Mouse (Mus musculus) kidney, embryonic 14.5 days (tissue): ENCODE results near the gene Ppp3ca. TPM values are rescaled to one million over a fixed set of nuclear protein-coding genes. Genes with fewer than 3 reads are reported as not detected.

ENCODE experiments used
- ATAC-seq: fragments of 200-750 bp; cut with Nextera tagmentation; 2 replicates; pipeline ENCODE4 v1.8.0; 2017; ENCODE audit warnings: moderate number of reproducible peaks, mild to moderate bottlenecking, moderate TSS enrichment, moderate library complexity; ENCODE audit not compliant: low FRiP score, low TSS enrichment
- H3K27ac ChIP-seq: fragments of 300-500 bp; sonication (generic); 2 replicates; pipeline ENCODE4 v1.5.1; 2014; ENCODE audit warnings: low read depth, mild to moderate bottlenecking, low read length, moderate library complexity, mixed read lengths
- H3K27me3 ChIP-seq: fragments of 300-500 bp; sonication (generic); 2 replicates; pipeline ENCODE4 v1.6.1; 2014; ENCODE audit warnings: mild to moderate bottlenecking, low read length; ENCODE audit not compliant: control insufficient read depth, insufficient read depth
- H3K36me3 ChIP-seq: fragments of 300-500 bp; sonication (generic); 2 replicates; pipeline ENCODE4 v1.6.1; 2014; ENCODE audit warnings: low read length, mixed read lengths; ENCODE audit not compliant: control insufficient read depth, insufficient read depth
- H3K4me1 ChIP-seq: fragments of 300-500 bp; sonication (generic); 2 replicates; pipeline ENCODE4 v1.6.1; 2014; ENCODE audit warnings: low read length, mixed read lengths; ENCODE audit not compliant: control insufficient read depth, insufficient read depth
- H3K4me2 ChIP-seq: fragments of 300-500 bp; sonication (generic); replicated peaks from 2 replicates; pipeline ENCODE4 v1.6.1; 2014; ENCODE audit warnings: low read depth, mild to moderate bottlenecking, low read length
- H3K4me3 ChIP-seq: fragments of 300-500 bp; sonication (generic); 2 replicates; pipeline ENCODE4 v1.5.1; 2014; ENCODE audit warnings: mild to moderate bottlenecking, low read length
- H3K9ac ChIP-seq: fragments of 300-500 bp; sonication (generic); 2 replicates; pipeline ENCODE4 v1.6.1; 2014; ENCODE audit warnings: low read depth, mild to moderate bottlenecking, low read length, moderate library complexity
- H3K9me3 ChIP-seq: fragments of 300-500 bp; sonication (generic); 2 replicates; pipeline ENCODE4 v1.6.1; 2016; ENCODE audit warnings: low read length; ENCODE audit not compliant: control insufficient read depth
- WGBS: fragments of 180-500 bp; shearing (Covaris S2); extraction: QIAGEN DNeasy Blood & Tissue Kit; methylation state at CpG from one replicate; pipeline ENCODE4 v1.1.7; 2014; 5-methylcytosine and 5-hydroxymethylcytosine counted together
- polyA plus RNA-seq: library from polyadenylated mRNA; unstranded; fragments of >200 nt; fragmentation: Nextera tagmentation; extraction: Ambion mirVana; gene quantifications from 2 replicates; pipeline ENCODE4 v1.2.1, GENCODE M21; 2014

Ppp3ca gene
- polyA plus RNA-seq, 1 experiment from 2014 or later: 76.7 TPM

DNA sequence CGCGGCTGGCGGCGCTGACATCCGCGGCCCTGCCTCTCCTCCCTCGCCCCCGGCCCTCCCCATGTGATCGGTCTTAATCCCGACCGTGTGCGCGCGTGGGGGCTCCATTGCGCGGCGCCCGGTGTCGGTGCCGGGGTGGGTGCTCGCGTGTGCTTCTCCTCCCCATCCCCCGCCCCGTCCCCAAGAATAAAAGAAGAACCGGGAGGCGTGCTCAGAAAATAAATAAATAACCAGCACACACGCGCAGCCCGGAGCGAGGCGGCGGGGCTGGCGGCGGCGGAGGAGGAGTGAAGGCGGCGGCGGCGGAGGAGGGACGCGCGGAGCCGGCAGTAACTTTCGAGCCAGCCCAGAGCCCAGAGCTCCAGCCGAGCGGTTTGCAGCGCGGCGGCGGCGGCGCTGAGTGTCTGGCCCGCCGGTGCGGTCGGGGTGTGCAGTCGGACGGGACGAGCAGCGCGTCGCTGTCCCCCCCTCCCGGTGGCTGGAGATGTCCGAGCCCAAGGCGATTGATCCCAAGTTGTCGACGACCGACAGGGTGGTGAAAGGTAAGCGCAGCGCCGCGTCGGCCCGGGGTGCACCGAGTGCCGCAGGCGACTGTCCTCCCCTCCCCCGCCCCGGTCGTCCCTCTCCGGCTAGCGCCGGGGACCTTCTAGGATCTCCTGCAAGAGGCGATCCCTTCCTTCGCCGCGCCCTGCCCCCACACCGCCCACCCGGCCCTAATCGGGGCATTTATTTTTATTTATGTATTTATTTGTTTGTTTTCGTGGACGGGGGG lies 622 bp downstream of the Ppp3ca start:
- Histone ChIP-seq H3K9ac (peak overlapping the region; percentile 89), H3K27ac (peak overlapping the region; percentile 92), H3K9me3 (no peaks in the 10 kb centered on the region), H3K36me3 (no peaks in the 10 kb centered on the region), H3K4me1 (peaks cover 3% of the 10 kb centered on the region), H3K27me3 (no peaks in the 10 kb centered on the region), H3K4me2 (peak overlapping the region; percentile 72), H3K4me3 (peak overlapping the region; percentile 88)
- ATAC-seq: peak; percentile 40
- under 1% methylated on average over 74 of the region's 92 CpGs for WGBS

DNA sequence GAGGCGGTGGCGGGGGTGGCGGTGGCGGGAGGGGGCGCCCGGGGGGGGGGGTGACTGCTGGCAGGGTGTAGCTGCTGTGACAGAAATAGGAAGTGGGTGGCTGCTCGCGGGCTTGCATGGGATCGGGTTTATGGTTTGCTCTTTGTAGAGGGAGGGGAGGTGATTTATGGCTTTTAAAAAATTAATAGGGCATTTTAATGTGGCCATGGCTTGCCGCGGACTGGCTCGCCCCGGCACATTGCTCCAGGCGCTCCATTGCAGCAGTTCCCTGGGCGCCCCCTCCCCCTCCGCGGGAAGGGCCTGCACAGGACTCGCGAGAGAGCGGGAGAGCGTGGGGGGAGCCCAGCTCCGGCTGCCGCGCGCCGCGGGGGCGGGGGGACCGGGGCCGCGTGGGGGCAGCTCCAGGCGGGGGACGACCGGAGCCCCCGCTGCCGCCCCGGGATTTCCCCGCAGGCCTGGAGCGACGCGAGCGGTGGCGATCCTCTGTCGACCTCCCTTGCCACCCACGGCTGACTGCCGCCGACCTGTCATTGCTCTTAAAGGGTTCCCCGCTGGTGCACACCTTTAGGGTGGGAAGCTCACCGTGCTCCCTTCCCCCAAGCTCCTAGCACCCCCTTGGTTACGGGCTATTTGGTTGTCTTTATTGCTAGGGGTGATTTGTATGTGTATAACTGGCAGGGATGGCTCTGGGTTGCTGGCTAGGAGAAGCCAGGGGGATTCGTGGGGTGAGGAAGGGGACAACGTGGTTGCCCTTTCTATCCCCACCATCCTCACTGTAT lies 1.4 kb downstream of the Ppp3ca start:
- Histone ChIP-seq H3K9ac (peak overlapping the region; percentile 89), H3K36me3 (no peaks in the 10 kb centered on the region), H3K4me1 (peaks cover 3% of the 10 kb centered on the region), H3K27me3 (no peaks in the 10 kb centered on the region), H3K4me2 (peak overlapping the region; percentile 72), H3K27ac (peak overlapping the region; percentile 92), H3K9me3 (no peaks in the 10 kb centered on the region), H3K4me3 (peak overlapping the region; percentile 88)
- WGBS: 2% methylated on average over 32 of the region's 52 CpGs
- ATAC-seq: peak; percentile 62

DNA sequence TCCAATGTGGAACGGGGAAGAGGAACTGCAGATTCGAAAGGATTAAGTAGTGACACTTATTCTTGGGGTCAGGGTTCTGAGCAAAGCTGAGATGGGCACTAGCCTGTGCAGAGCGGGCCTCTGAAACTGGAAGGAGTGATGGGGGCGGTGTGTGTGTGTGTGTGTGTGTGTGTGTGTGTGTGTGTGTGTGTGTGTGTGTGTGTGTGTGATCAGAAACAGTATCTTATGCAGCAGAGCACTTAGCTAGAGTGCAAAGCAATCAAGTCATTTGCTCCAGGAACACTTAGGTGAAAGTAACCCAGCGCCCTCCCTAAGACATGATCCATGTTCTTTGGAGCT lies 2.0 kb downstream of the Ppp3ca start:
- Histone ChIP-seq H3K27ac (0 out of 2 replicates have a peak overlapping the region, but pooled peaks have one; percentile 92), H3K4me3 (peak overlapping the region; percentile 88), H3K36me3 (no peaks in the 10 kb centered on the region), H3K9me3 (no peaks in the 10 kb centered on the region), H3K9ac (peak overlapping the region; percentile 89), H3K27me3 (no peaks in the 10 kb centered on the region), H3K4me2 (peak overlapping the region; percentile 72), H3K4me1 (peaks cover 3% of the 10 kb centered on the region)
- no peak for ATAC-seq
- 6% methylated on average over 5 of the region's 5 CpGs for WGBS

DNA sequence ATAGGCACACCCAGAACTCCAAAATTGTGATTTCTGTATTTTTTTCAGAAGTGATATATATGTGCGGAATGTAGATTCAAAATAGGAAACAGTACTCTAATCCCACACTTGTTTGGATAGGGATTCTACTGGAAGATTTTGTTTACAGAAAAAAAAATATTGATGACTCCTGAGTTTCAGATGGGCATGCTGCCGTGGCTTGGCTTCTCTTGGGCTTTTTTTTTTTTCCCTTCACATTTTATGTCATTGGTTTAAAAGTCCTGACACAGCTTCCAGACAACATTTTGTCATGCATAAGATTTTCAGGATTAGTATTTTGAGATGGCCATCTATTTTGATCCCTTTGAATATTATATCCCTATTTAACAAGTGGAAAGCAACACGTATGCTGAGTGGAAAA lies 2.9 kb downstream of the Ppp3ca start:
- no peaks in the 10 kb centered on the region for H3K27me3 ChIP-seq
- peaks cover 7% of the 10 kb centered on the region for H3K4me1 ChIP-seq
- H3K9ac ChIP-seq: no peak overlapping the region
- 0 out of 2 replicates have a peak overlapping the region, but pooled peaks have one; percentile 72 for H3K4me2 ChIP-seq
- WGBS: 67% methylated on average over 3 of the region's 3 CpGs
- no peak for ATAC-seq
- no peak overlapping the region for H3K4me3 ChIP-seq
- no peak overlapping the region for H3K27ac ChIP-seq
- H3K36me3 ChIP-seq: no peaks in the 10 kb centered on the region
- H3K9me3 ChIP-seq: no peaks in the 10 kb centered on the region

DNA sequence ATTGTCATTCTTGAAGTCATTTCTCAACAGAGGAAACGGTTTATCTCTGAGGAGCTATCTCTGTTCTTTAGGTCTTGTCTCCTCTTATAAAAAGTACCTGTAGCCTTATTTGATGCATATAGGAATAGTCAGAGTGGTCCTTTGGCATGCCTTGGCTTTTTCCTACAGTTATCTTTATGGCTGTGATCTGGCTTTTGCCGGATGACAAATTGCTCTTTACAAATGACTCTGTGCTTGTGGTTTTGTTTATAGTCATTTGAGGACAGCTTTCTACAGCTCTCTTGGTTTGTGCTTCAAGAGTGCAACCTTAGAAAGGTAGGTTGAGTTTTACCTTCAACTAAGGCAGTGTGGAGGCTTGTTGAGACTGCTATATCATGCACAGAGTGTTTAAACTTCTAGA lies 3.4 kb downstream of the Ppp3ca start:
- Histone ChIP-seq H3K4me2 (no peak overlapping the region), H3K9ac (no peak overlapping the region), H3K27me3 (no peaks in the 10 kb centered on the region), H3K4me1 (peaks cover 7% of the 10 kb centered on the region), H3K27ac (no peak overlapping the region), H3K36me3 (no peaks in the 10 kb centered on the region), H3K9me3 (no peaks in the 10 kb centered on the region), H3K4me3 (no peak overlapping the region)
- ATAC-seq: no peak
- WGBS: 72% methylated on average over 2 of the region's 2 CpGs

DNA sequence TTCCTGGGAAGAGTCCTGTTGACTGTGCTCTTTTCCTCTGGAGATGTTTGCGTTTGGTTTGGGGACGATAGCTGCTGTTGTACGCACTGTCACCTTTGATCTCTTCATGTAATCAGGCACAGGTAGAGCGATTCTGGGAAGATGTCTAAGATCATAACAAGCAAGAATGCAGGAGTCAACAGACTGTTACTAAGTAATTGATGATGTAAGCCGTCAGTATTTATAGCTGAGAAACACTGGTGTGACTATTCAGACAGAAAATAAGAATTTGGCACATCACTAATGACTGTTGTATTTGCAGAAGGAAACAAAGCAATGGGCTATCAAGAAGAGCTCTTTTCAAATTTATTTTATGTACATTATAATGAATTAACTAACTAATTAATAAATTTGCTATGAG lies 4.6 kb downstream of the Ppp3ca start:
- no peak overlapping the region for H3K4me3 ChIP-seq
- H3K36me3 ChIP-seq: no peaks in the 10 kb centered on the region
- WGBS: 73% methylated on average over 5 of the region's 5 CpGs
- no peak for ATAC-seq
- no peaks in the 10 kb centered on the region for H3K27me3 ChIP-seq
- no peak overlapping the region for H3K27ac ChIP-seq
- no peak overlapping the region for H3K9ac ChIP-seq
- H3K4me1 ChIP-seq: peaks cover 12% of the 10 kb centered on the region
- H3K4me2 ChIP-seq: no peak overlapping the region
- H3K9me3 ChIP-seq: no peaks in the 10 kb centered on the region

DNA sequence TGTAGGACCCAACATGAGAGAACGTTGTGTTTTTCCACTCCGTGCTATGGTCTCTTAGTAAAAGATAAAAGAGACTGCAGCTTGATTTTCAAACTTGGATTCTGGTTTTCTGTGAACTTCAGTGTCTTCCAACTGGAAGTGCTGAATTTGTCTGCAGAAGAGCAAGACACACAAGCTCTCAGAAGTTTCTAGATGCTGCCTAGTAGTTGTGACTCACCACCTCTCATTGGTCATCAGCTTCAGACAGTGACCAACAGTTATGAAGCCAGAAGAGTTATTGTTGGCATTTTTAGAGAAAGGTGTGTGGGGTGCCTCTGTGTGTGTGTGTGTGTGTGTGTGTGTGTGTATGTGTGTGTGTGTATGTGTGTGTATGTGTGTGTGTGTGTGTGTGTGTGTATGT lies 7.1 kb downstream of the Ppp3ca start:
- no peaks in the 10 kb centered on the region for H3K36me3 ChIP-seq
- ATAC-seq: no peak
- no peak overlapping the region for H3K9ac ChIP-seq
- no peaks in the 10 kb centered on the region for H3K9me3 ChIP-seq
- 81% methylated on average over 2 of the region's 2 CpGs for WGBS
- H3K4me1 ChIP-seq: peaks cover 13% of the 10 kb centered on the region
- H3K27me3 ChIP-seq: no peaks in the 10 kb centered on the region
- H3K4me2 ChIP-seq: no peak overlapping the region
- H3K27ac ChIP-seq: no peak overlapping the region
- H3K4me3 ChIP-seq: no peak overlapping the region

DNA sequence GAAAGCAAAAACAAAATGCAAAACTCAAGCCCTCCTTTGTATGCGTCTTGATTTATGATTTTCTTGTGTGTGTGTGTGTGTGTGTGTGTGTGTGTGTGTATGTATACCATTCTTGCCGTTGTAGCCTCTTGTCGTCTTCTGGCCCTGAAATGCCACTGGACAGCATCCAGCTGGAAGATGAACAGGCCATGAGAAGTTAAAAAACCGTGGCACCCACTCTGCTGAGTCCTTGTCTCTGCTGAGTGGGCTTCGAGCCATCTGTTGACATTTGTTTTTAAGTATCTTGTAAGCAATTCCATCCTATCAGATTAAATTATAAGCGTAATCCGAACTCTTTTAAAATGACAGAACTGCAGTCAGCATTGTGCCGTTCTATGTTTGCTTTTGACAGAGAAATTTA lies 8.5 kb downstream of the Ppp3ca start:
- H3K27ac ChIP-seq: no peak overlapping the region
- 38% methylated on average over 8 of the region's 8 CpGs for WGBS
- no peaks in the 10 kb centered on the region for H3K36me3 ChIP-seq
- ATAC-seq: no peak
- no peak overlapping the region for H3K9ac ChIP-seq
- H3K4me3 ChIP-seq: no peak overlapping the region
- peaks cover 13% of the 10 kb centered on the region for H3K4me1 ChIP-seq
- H3K9me3 ChIP-seq: no peaks in the 10 kb centered on the region
- no peaks in the 10 kb centered on the region for H3K27me3 ChIP-seq
- H3K4me2 ChIP-seq: no peak overlapping the region

DNA sequence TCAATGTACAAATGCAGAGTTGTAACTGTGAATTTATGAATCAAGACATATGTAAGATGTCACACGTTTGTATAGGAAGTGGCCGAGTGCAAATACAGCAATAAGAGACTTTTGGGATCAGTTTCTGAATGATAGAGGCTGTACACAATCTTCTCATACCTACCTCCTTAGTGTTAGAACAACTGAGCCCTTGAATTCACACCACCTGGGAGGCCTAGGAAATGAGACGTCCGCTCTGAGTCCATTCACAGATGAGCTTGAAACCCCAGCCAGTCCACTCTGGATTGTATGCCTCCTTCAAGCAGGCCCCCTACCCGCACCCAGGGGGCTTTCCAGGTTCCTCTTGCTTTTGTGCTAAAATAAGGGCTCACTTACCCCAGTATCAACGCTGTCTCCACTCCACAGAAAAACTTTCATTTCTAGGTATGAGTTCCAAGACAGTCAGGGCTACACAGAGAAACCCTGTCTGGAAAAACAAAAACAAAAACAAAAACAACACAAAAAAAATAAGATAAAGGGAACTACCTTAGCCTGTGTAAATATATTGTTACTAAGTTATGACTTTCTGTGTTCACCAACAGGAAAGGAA lies 10.1 kb downstream of the Ppp3ca start:
- no peaks in the 10 kb centered on the region for H3K36me3 ChIP-seq
- 66% methylated on average over 6 of the region's 6 CpGs for WGBS
- ATAC-seq: no peak

More for the DNA sequence above, 10.1 kb downstream of the Ppp3ca start:
- H3K9ac ChIP-seq: no peak overlapping the region
- no peak overlapping the region for H3K27ac ChIP-seq
- no peak overlapping the region for H3K4me2 ChIP-seq
- no peaks in the 10 kb centered on the region for H3K9me3 ChIP-seq
- H3K27me3 ChIP-seq: no peaks in the 10 kb centered on the region
- peaks cover 10% of the 10 kb centered on the region; the same call in 1 of the 2 replicates for H3K4me1 ChIP-seq
- no peak overlapping the region for H3K4me3 ChIP-seq
